Mouse (Mus musculus) E14TG2a.4 (cell line): Measurements from ENCODE around the gene Diaph2.

Experiments
- CTCF ChIP-seq: conservative IDR thresholded peaks from 2 replicates; pipeline ENCODE4 v1.5.1; 2014; ENCODE audit warnings: low read length
- NANOG ChIP-seq: IDR thresholded peaks from 2 replicates; pipeline ENCODE4 v1.6.1; 2014; ENCODE audit warnings: borderline replicate concordance, low read length, mixed read lengths
- POU5F1 ChIP-seq: IDR thresholded peaks from 2 replicates; pipeline ENCODE4 v1.6.1; 2014; ENCODE audit warnings: low read length, borderline replicate concordance

DNA sequence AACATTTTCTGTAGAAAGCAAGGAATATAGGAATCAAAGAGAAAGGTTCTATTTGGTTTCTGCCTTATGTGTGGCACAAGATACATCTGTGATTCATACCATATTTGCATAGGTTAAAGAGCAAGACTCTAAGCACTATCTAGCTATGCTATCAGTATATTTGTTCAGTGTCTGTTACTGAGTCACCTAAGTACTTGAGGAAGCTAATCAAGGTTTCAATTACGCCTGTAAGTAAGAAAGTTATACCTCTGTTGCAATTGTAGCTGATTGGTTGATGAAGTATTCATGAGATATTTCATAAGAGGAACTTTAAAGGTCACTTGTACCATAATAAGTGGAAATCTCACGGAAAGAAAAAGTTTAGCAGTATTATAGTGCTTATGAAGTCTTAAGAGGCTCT lies 531.9 kb downstream of the Diaph2 start:
- TF ChIP-seq CTCF (no peak), POU5F1 (no peak), NANOG (no peak)
